Mouse (Mus musculus): ENCODE measurements at regions not wholly inside any gene's neighbourhood (a gene's known extent, or its start where the extent isn't known, plus 50 kb on each side); places are given as distances from the start of the nearest gene placed in this dataset.

GRCm38 (mm10) chr14:9492228-9492627 is 826.2 kb upstream of the 4930452B06Rik start:
- H3K36me3 ChIP-seq (ENCODE audit: control insufficient read depth, insufficient read depth, low read length, poor library complexity, severe bottlenecking), result no peaks in the 10 kb centered on the region
- no peaks in the 10 kb centered on the region for H3K27me3 ChIP-seq (ENCODE audit: control insufficient read depth, insufficient read depth, low read length, poor library complexity, severe bottlenecking)
- DNase-seq (ENCODE audit: low read depth, low spot score), result no peak

GRCm38 (mm10) chr14:9488585-9488984 is 822.5 kb upstream of the 4930452B06Rik start:
- DNase-seq (ENCODE audit: low read depth, low spot score), result no peak
- no peaks in the 10 kb centered on the region for H3K36me3 ChIP-seq (ENCODE audit: control insufficient read depth, insufficient read depth, low read length, poor library complexity, severe bottlenecking)
- H3K27me3 ChIP-seq (ENCODE audit: control insufficient read depth, insufficient read depth, low read length, poor library complexity, severe bottlenecking), result no peaks in the 10 kb centered on the region

GRCm38 (mm10) chr14:9478981-9479380 is 812.9 kb upstream of the 4930452B06Rik start:
- H3K36me3 ChIP-seq (ENCODE audit: control insufficient read depth, insufficient read depth, low read length, poor library complexity, severe bottlenecking), result no peaks in the 10 kb centered on the region
- no peak for DNase-seq (ENCODE audit: low read depth, low spot score)

GRCm38 (mm10) chr14:9475169-9475568 is 809.1 kb upstream of the 4930452B06Rik start:
- no peak for DNase-seq (ENCODE audit: low read depth, low spot score)
- Histone ChIP-seq H3K27me3 (ENCODE audit: control insufficient read depth, insufficient read depth, low read length, poor library complexity, severe bottlenecking) (no peaks in the 10 kb centered on the region), H3K36me3 (ENCODE audit: control insufficient read depth, insufficient read depth, low read length, poor library complexity, severe bottlenecking) (no peaks in the 10 kb centered on the region)

More at GRCm38 (mm10) chr14:9478981-9479380, 812.9 kb upstream of the 4930452B06Rik start:
- H3K27me3 ChIP-seq (ENCODE audit: control insufficient read depth, insufficient read depth, low read length, poor library complexity, severe bottlenecking), result no peaks in the 10 kb centered on the region

GRCm38 (mm10) chr14:9469686-9470085 is 803.6 kb upstream of the 4930452B06Rik start:
- no peak for DNase-seq (ENCODE audit: low read depth, low spot score)
- H3K36me3 ChIP-seq (ENCODE audit: control insufficient read depth, insufficient read depth, low read length, poor library complexity, severe bottlenecking), result no peaks in the 10 kb centered on the region
- no peaks in the 10 kb centered on the region for H3K27me3 ChIP-seq (ENCODE audit: control insufficient read depth, insufficient read depth, low read length, poor library complexity, severe bottlenecking)

GRCm38 (mm10) chr14:9468654-9469053 is 802.6 kb upstream of the 4930452B06Rik start:
- Histone ChIP-seq H3K27me3 (ENCODE audit: control insufficient read depth, insufficient read depth, low read length, poor library complexity, severe bottlenecking) (no peaks in the 10 kb centered on the region), H3K36me3 (ENCODE audit: control insufficient read depth, insufficient read depth, low read length, poor library complexity, severe bottlenecking) (no peaks in the 10 kb centered on the region)
- no peak for DNase-seq (ENCODE audit: low read depth, low spot score)

GRCm38 (mm10) chr14:9467690-9468458 is 801.8 kb upstream of the 4930452B06Rik start:
- no peak for DNase-seq (ENCODE audit: low read depth, low spot score)
- Histone ChIP-seq H3K36me3 (ENCODE audit: control insufficient read depth, insufficient read depth, low read length, poor library complexity, severe bottlenecking) (no peaks in the 10 kb centered on the region), H3K27me3 (ENCODE audit: control insufficient read depth, insufficient read depth, low read length, poor library complexity, severe bottlenecking) (no peaks in the 10 kb centered on the region)

- Histone ChIP-seq H3K27me3 (ENCODE audit: control insufficient read depth, insufficient read depth, low read length, poor library complexity, severe bottlenecking) (no peaks in the 10 kb centered on the region), H3K36me3 (ENCODE audit: control insufficient read depth, insufficient read depth, low read length, poor library complexity, severe bottlenecking) (no peaks in the 10 kb centered on the region)
- DNase-seq (ENCODE audit: low read depth, low spot score), result no peak
These were observed 794.0 kb upstream of the 4930452B06Rik start for GRCm38 (mm10) chr14:9460006-9460405.

- Histone ChIP-seq H3K36me3 (ENCODE audit: control insufficient read depth, insufficient read depth, low read length, poor library complexity, severe bottlenecking) (no peaks in the 10 kb centered on the region), H3K27me3 (ENCODE audit: control insufficient read depth, insufficient read depth, low read length, poor library complexity, severe bottlenecking) (no peaks in the 10 kb centered on the region)
- no peak for DNase-seq (ENCODE audit: low read depth, low spot score)
These were observed 792.8 kb upstream of the 4930452B06Rik start for GRCm38 (mm10) chr14:9458856-9459255.

- Histone ChIP-seq H3K27me3 (ENCODE audit: control insufficient read depth, insufficient read depth, low read length, poor library complexity, severe bottlenecking) (no peaks in the 10 kb centered on the region), H3K36me3 (ENCODE audit: control insufficient read depth, insufficient read depth, low read length, poor library complexity, severe bottlenecking) (no peaks in the 10 kb centered on the region)
- no peak for DNase-seq (ENCODE audit: low read depth, low spot score)
These were observed 791.9 kb upstream of the 4930452B06Rik start for GRCm38 (mm10) chr14:9457801-9458495.

GRCm38 (mm10) chr14:9455986-9456385 is 789.9 kb upstream of the 4930452B06Rik start:
- no peak for DNase-seq (ENCODE audit: low read depth, low spot score)
- H3K36me3 ChIP-seq (ENCODE audit: control insufficient read depth, insufficient read depth, low read length, poor library complexity, severe bottlenecking), result no peaks in the 10 kb centered on the region
- H3K27me3 ChIP-seq (ENCODE audit: control insufficient read depth, insufficient read depth, low read length, poor library complexity, severe bottlenecking), result no peaks in the 10 kb centered on the region

- H3K36me3 ChIP-seq (ENCODE audit: control insufficient read depth, insufficient read depth, low read length, poor library complexity, severe bottlenecking), result no peaks in the 10 kb centered on the region
- DNase-seq (ENCODE audit: low read depth, low spot score), result no peak
- H3K27me3 ChIP-seq (ENCODE audit: control insufficient read depth, insufficient read depth, low read length, poor library complexity, severe bottlenecking), result no peaks in the 10 kb centered on the region
These were observed 783.9 kb upstream of the 4930452B06Rik start for GRCm38 (mm10) chr14:9449942-9450341.

- H3K27me3 ChIP-seq (ENCODE audit: control insufficient read depth, insufficient read depth, low read length, poor library complexity, severe bottlenecking), result no peaks in the 10 kb centered on the region
- DNase-seq (ENCODE audit: low read depth, low spot score), result no peak
- H3K36me3 ChIP-seq (ENCODE audit: control insufficient read depth, insufficient read depth, low read length, poor library complexity, severe bottlenecking), result no peaks in the 10 kb centered on the region
These were observed 771.9 kb upstream of the 4930452B06Rik start for GRCm38 (mm10) chr14:9437896-9438295.

- no peak for DNase-seq (ENCODE audit: low read depth, low spot score)
- no peaks in the 10 kb centered on the region for H3K36me3 ChIP-seq (ENCODE audit: control insufficient read depth, insufficient read depth, low read length, poor library complexity, severe bottlenecking)
- H3K27me3 ChIP-seq (ENCODE audit: control insufficient read depth, insufficient read depth, low read length, poor library complexity, severe bottlenecking), result no peaks in the 10 kb centered on the region
These were observed 769.1 kb upstream of the 4930452B06Rik start for GRCm38 (mm10) chr14:9435136-9435535.

- DNase-seq (ENCODE audit: low read depth, low spot score), result no peak
- Histone ChIP-seq H3K36me3 (ENCODE audit: control insufficient read depth, insufficient read depth, low read length, poor library complexity, severe bottlenecking) (no peaks in the 10 kb centered on the region), H3K27me3 (ENCODE audit: control insufficient read depth, insufficient read depth, low read length, poor library complexity, severe bottlenecking) (no peaks in the 10 kb centered on the region)
These were observed 767.1 kb upstream of the 4930452B06Rik start for GRCm38 (mm10) chr14:9433081-9433590.

Data from splenic B cell, adult 2 months (primary cell).